Mouse (Mus musculus) lung, adult 2 months (tissue): ENCODE measurements around the gene Rhog.

Source experiments
- CTCF ChIP-seq: fragments of 200-500 bp; IDR thresholded peaks from 2 replicates; pipeline ENCODE4 v1.5.1; 2011; ENCODE audit warnings: mild to moderate bottlenecking, low read length, control low read depth; ENCODE audit not compliant: insufficient read depth
- POLR2A ChIP-seq: fragments of 200-500 bp; IDR thresholded peaks from 2 replicates; pipeline ENCODE4 v1.6.1; 2011; ENCODE audit warnings: low read depth, mild to moderate bottlenecking, control low read depth, low read length, borderline replicate concordance; ENCODE audit errors: extremely low read depth

- no peak for TF ChIP-seq CTCF
- TF ChIP-seq POLR2A: no peak
Measured at GRCm38 (mm10) chr7:102263020-102263419, 7.2 kb upstream of the Rhog start.
